Mouse (Mus musculus) hindlimb bud, embryonic 11.5 days (tissue): ENCODE data around the gene Macf1.
"Not testable (repeated sequence)": the region's sequence is repeated elsewhere in the genome, so short reads cannot be mapped to it uniquely, and the experiment has no call there.

ENCODE experiments used
- DNase-seq: peaks from one replicate; pipeline ENCODE4 v3.0.0-alpha.2; 2012; ENCODE audit warnings: low read depth, low spot score; ENCODE audit errors: extremely low spot score

Gene Macf1

GRCm38 (mm10) chr4:123670598-123670997 lies 13.6 kb downstream of the Macf1 start:
- DNase-seq = no peak

GRCm38 (mm10) chr4:123669696-123670095 lies 14.5 kb downstream of the Macf1 start:
- no peak for DNase-seq

- peak; percentile 91 for DNase-seq
Measured at GRCm38 (mm10) chr4:123667260-123667867, 16.8 kb downstream of the Macf1 start.

- DNase-seq = no peak
Measured at GRCm38 (mm10) chr4:123666517-123666916, 17.6 kb downstream of the Macf1 start.

GRCm38 (mm10) chr4:123665681-123666278 lies 18.4 kb downstream of the Macf1 start:
- peak; percentile 47 for DNase-seq

GRCm38 (mm10) chr4:123664951-123665661 lies 19.1 kb downstream of the Macf1 start:
- DNase-seq = no peak

GRCm38 (mm10) chr4:123664021-123664950 lies 19.9 kb downstream of the Macf1 start:
- DNase-seq = no peak

- no peak for DNase-seq
Measured at GRCm38 (mm10) chr4:123663688-123663965, 20.5 kb downstream of the Macf1 start.

- DNase-seq = no peak
Measured at GRCm38 (mm10) chr4:123662914-123663687, 21.1 kb downstream of the Macf1 start.

GRCm38 (mm10) chr4:123658175-123658574 lies 26.0 kb downstream of the Macf1 start:
- no peak for DNase-seq

GRCm38 (mm10) chr4:123655245-123655644 lies 28.9 kb downstream of the Macf1 start:
- no peak for DNase-seq

GRCm38 (mm10) chr4:123654566-123654965 lies 29.6 kb downstream of the Macf1 start:
- DNase-seq = no peak

- DNase-seq = not testable (repeated sequence)
Measured at GRCm38 (mm10) chr4:123653446-123653845, 30.7 kb downstream of the Macf1 start.

- DNase-seq = no peak
Measured at GRCm38 (mm10) chr4:123652130-123652529, 32.0 kb downstream of the Macf1 start.

GRCm38 (mm10) chr4:123649131-123649530 lies 35.0 kb downstream of the Macf1 start:
- DNase-seq = no peak

GRCm38 (mm10) chr4:123647668-123648067 lies 36.5 kb downstream of the Macf1 start:
- no peak for DNase-seq

- no peak for DNase-seq
Measured at GRCm38 (mm10) chr4:123647109-123647508, 37.1 kb downstream of the Macf1 start.

GRCm38 (mm10) chr4:123645246-123645845 lies 38.8 kb downstream of the Macf1 start:
- DNase-seq = no peak

GRCm38 (mm10) chr4:123643561-123643960 lies 40.6 kb downstream of the Macf1 start:
- no peak for DNase-seq

GRCm38 (mm10) chr4:123642877-123643276 lies 41.3 kb downstream of the Macf1 start:
- no peak for DNase-seq
